Mouse (Mus musculus): ENCODE data around the gene Cbx2.

DNA sequence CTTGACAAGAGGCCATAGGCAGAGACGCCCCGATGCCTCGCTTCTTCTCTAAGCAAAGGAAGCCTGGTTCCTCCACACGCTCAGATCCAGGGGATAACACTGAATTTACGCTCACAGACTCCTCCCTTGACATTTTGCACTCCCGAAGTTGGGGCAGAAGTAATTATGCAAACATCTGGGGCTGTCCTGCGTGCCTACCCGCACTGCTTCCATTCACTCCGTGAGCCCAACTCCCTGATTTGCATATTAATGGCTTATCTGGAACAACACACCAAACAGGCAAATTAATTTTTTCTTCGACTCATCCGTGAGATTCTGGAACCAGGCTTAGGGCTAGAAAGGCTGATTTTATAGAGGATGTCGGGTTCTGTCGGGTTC, 25.4 kb downstream of the Cbx2 start:
- TF ChIP-seq POLR2A (IDR thresholded peaks at IDR 0.05; ENCODE audit: low read depth, low read length) = no peak
- TF ChIP-seq CTCF (IDR thresholded peaks at IDR 0.05; ENCODE audit: extremely low read depth, insufficient read depth, insufficient read length, insufficient replicate concordance) = no peak
